Mouse (Mus musculus) heart, embryonic 11.5 days (tissue): ENCODE data around the gene Cebpzos. TPM values are rescaled to one million over a fixed set of nuclear protein-coding genes. Genes with fewer than 3 reads are reported as not detected.
A peak's percentile ranks its signal among the peaks of the same experiment; 100 is the strongest.

Source experiments
- ATAC-seq: fragments of 200-750 bp; cut with Nextera tagmentation; replicated peaks from 2 replicates; pipeline ENCODE4 v1.8.0; 2017; ENCODE audit warnings: moderate library complexity; ENCODE audit not compliant: insufficient number of reproducible peaks, low FRiP score, low TSS enrichment
- H3K27ac ChIP-seq: fragments of 300-500 bp; sonication (generic); 2 replicates; pipeline ENCODE4 v1.5.1; 2014; ENCODE audit warnings: mild to moderate bottlenecking, low read depth, low read length
- H3K27me3 ChIP-seq: fragments of 300-500 bp; sonication (generic); 2 replicates; pipeline ENCODE4 v1.6.1; 2014; ENCODE audit warnings: mild to moderate bottlenecking, low read length, mixed read lengths; ENCODE audit not compliant: control insufficient read depth, insufficient read depth
- H3K36me3 ChIP-seq: fragments of 300-500 bp; sonication (generic); 2 replicates; pipeline ENCODE4 v1.6.1; 2014; ENCODE audit warnings: mild to moderate bottlenecking, low read length, moderate library complexity, mixed read lengths; ENCODE audit not compliant: control insufficient read depth, insufficient read depth
- H3K4me1 ChIP-seq: fragments of 300-500 bp; sonication (generic); 2 replicates; pipeline ENCODE4 v1.6.1; 2014; ENCODE audit warnings: low read length; ENCODE audit not compliant: control insufficient read depth, insufficient read depth
- H3K4me2 ChIP-seq: fragments of 300-500 bp; sonication (generic); 2 replicates; pipeline ENCODE4 v1.6.1; 2014; ENCODE audit warnings: mild to moderate bottlenecking, moderate library complexity
- H3K4me3 ChIP-seq: fragments of 300-500 bp; sonication (generic); 2 replicates; pipeline ENCODE4 v1.5.1; 2014; ENCODE audit warnings: low read depth, low read length
- H3K9ac ChIP-seq: fragments of 300-500 bp; sonication (generic); 2 replicates; pipeline ENCODE4 v1.6.1; 2014; ENCODE audit warnings: mild to moderate bottlenecking, low read depth, low read length, moderate library complexity
- H3K9me3 ChIP-seq: fragments of 300-500 bp; sonication (generic); replicated peaks from 2 replicates; pipeline ENCODE4 v1.6.1; 2016; ENCODE audit warnings: low read length; ENCODE audit not compliant: control insufficient read depth
- WGBS: fragments of 180-500 bp; shearing (Covaris S2); extraction: QIAGEN DNeasy Blood & Tissue Kit; methylation state at CpG from one replicate; pipeline ENCODE4 v1.1.7; 2014; ENCODE audit not compliant: insufficient replicate concordance; 5-methylcytosine and 5-hydroxymethylcytosine counted together
- polyA plus RNA-seq: library from polyadenylated mRNA; unstranded; fragments of >200 nt; fragmentation: Nextera tagmentation; extraction: Ambion mirVana; gene quantifications from 2 replicates; pipeline ENCODE4 v1.2.1, GENCODE M21; 2014

The Cebpzos gene
- polyA plus RNA-seq, 1 experiment from 2014 or later = 81.6 TPM

- 3% methylated on average over 11 of the region's 11 CpGs for WGBS
- peak overlapping the region; percentile 83 for H3K9ac ChIP-seq
- ATAC-seq = no peak
These were observed 599 bp downstream of the Cebpzos start for GRCm38 (mm10) chr17:78916899-78917298.

GRCm38 (mm10) chr17:78917696-78918095 is 1.4 kb downstream of the Cebpzos start:
- no peak for ATAC-seq
- H3K4me3 ChIP-seq = no peak overlapping the region; the same call in 1 of the 2 replicates
- 56% methylated on average over 6 of the region's 6 CpGs for WGBS
- H3K27ac ChIP-seq = no peak overlapping the region
- H3K4me2 ChIP-seq = peak overlapping the region; percentile 84
- no peaks in the 10 kb centered on the region for H3K27me3 ChIP-seq
- no peaks in the 10 kb centered on the region for H3K4me1 ChIP-seq
- H3K9ac ChIP-seq = no peak overlapping the region
- H3K9me3 ChIP-seq = no peaks in the 10 kb centered on the region
- H3K36me3 ChIP-seq = peaks cover 12% of the 10 kb centered on the region

More at GRCm38 (mm10) chr17:78916899-78917298, 599 bp downstream of the Cebpzos start:
- Histone ChIP-seq H3K4me3 (peak overlapping the region; percentile 67), H3K4me1 (no peaks in the 10 kb centered on the region), H3K36me3 (peaks cover 12% of the 10 kb centered on the region), H3K27ac (peak overlapping the region; percentile 86), H3K9me3 (no peaks in the 10 kb centered on the region), H3K4me2 (peak overlapping the region; percentile 84), H3K27me3 (no peaks in the 10 kb centered on the region)

GRCm38 (mm10) chr17:78935857-78936256 is 19.6 kb downstream of the Cebpzos start:
- Histone ChIP-seq H3K4me1 (peaks cover 4% of the 10 kb centered on the region; the same call in 1 of the 2 replicates), H3K27ac (no peak overlapping the region), H3K4me2 (peak overlapping the region; percentile 83), H3K4me3 (peak overlapping the region; percentile 90), H3K9me3 (no peaks in the 10 kb centered on the region), H3K36me3 (peaks cover 15% of the 10 kb centered on the region), H3K27me3 (no peaks in the 10 kb centered on the region), H3K9ac (peak overlapping the region; percentile 84)
- 73% methylated on average over 2 of the region's 2 CpGs for WGBS
- no peak for ATAC-seq

GRCm38 (mm10) chr17:78936466-78937228 is 20.3 kb downstream of the Cebpzos start, which contains the start of the genes Cebpz and Ndufaf7:
Gene Cebpz, minus strand, starts transcription at chr17:78937066.
Gene Ndufaf7, plus strand, starts transcription at chr17:78937136.
- WGBS = under 1% methylated on average over 45 of the region's 45 CpGs
- Histone ChIP-seq H3K4me2 (peak within 1 kb of the TSS; percentile 83), H3K27me3 (no peaks in the 10 kb centered on the region), H3K9ac (peak within 1 kb of the TSS; percentile 84), H3K9me3 (no peaks in the 10 kb centered on the region), H3K36me3 (peaks cover 10% of the 10 kb centered on the region), H3K4me3 (peak within 1 kb of the TSS; percentile 90), H3K4me1 (peaks cover 4% of the 10 kb centered on the region; the same call in 1 of the 2 replicates), H3K27ac (no peak within 1 kb of the TSS)
- ATAC-seq = peak; percentile 97

- Histone ChIP-seq H3K27me3 (no peaks in the 10 kb centered on the region), H3K4me3 (peak overlapping the region; percentile 90), H3K27ac (no peak overlapping the region), H3K4me2 (peak overlapping the region; percentile 83), H3K36me3 (peaks cover 5% of the 10 kb centered on the region; the same call in 1 of the 2 replicates), H3K9ac (peak overlapping the region; percentile 84), H3K9me3 (no peaks in the 10 kb centered on the region), H3K4me1 (peaks cover 4% of the 10 kb centered on the region; the same call in 1 of the 2 replicates)
- WGBS = 10% methylated on average over 26 of the region's 26 CpGs
- ATAC-seq = no peak
These were observed 21.0 kb downstream of the Cebpzos start for GRCm38 (mm10) chr17:78937229-78937853.

GRCm38 (mm10) chr17:78938927-78939326 is 22.6 kb downstream of the Cebpzos start:
- Histone ChIP-seq H3K36me3 (peaks cover 6% of the 10 kb centered on the region; the same call in 1 of the 2 replicates), H3K4me1 (peaks cover 4% of the 10 kb centered on the region; the same call in 1 of the 2 replicates), H3K27ac (no peak overlapping the region), H3K4me3 (no peak overlapping the region), H3K27me3 (no peaks in the 10 kb centered on the region), H3K4me2 (no peak overlapping the region), H3K9ac (no peak overlapping the region), H3K9me3 (no peaks in the 10 kb centered on the region)
- no peak for ATAC-seq
- WGBS = 96% methylated on average over 4 of the region's 4 CpGs

GRCm38 (mm10) chr17:78942579-78942978 is 26.3 kb downstream of the Cebpzos start:
- ATAC-seq = no peak
- Histone ChIP-seq H3K9ac (no peak overlapping the region), H3K4me2 (no peak overlapping the region), H3K4me1 (no peaks in the 10 kb centered on the region), H3K36me3 (peaks cover 5% of the 10 kb centered on the region; the same call in 1 of the 2 replicates), H3K4me3 (no peak overlapping the region), H3K27ac (no peak overlapping the region), H3K9me3 (no peaks in the 10 kb centered on the region), H3K27me3 (no peaks in the 10 kb centered on the region)
- WGBS = 66% methylated on average over 11 of the region's 11 CpGs

- Histone ChIP-seq H3K4me3 (no peak overlapping the region), H3K4me2 (no peak overlapping the region), H3K9ac (no peak overlapping the region), H3K36me3 (peaks cover 23% of the 10 kb centered on the region), H3K27me3 (no peaks in the 10 kb centered on the region), H3K27ac (no peak overlapping the region), H3K4me1 (no peaks in the 10 kb centered on the region), H3K9me3 (no peaks in the 10 kb centered on the region)
- WGBS = 85% methylated on average over 5 of the region's 5 CpGs
- ATAC-seq = no peak
These were observed 34.9 kb downstream of the Cebpzos start for GRCm38 (mm10) chr17:78951225-78951624.
